Mouse (Mus musculus): Measurements from ENCODE around the gene Rela.
A peak's percentile ranks its signal among the peaks of the same experiment; 100 is the strongest.

Rela gene

DNA sequence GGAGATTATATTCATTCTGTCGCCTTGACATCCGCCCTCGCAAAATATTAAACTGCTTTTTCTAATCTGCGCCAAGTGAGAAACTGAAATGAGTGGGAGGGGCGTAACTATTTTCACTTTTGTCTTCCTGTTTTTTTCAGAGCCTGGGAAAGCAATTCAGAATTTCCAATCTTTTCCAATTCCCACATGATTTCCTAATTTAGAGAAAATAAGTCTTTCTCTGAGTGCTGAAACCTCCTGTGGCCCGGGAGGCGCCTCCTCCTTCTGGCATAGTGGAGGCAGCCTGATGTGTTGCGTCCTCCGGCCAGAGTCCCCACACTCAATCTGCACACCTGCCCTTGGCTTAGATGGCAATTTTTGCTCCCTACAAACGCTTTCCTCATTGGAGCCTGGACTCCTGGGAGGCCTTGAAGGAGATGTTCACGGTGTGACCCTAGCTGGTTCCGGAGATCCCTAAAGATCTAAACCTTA is 677 bp upstream of the Rela start:
- DNase-seq (ENCODE audit: low spot score): peak; percentile 23

DNA sequence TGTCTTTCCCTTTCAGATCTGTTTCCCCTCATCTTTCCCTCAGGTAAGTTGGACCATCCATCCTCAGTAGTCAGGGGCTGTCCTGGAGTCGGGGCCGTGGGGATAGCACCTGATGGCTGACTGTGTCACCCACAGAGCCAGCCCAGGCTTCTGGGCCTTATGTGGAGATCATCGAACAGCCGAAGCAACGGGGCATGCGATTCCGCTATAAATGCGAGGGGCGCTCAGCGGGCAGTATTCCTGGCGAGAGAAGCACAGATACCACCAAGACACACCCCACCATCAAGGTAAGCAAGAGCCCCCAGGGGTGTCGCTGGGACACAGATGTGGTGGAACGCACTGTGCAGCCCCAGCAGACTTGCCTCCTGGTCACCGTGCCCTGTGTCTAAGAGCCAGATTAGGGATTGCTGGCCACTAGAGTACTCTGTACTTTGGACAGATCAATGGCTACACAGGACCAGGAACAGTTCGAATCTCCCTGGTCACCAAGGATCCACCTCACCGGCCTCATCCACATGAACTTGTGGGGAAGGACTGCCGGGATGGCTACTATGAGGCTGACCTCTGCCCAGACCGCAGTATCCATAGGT is 1.2 kb downstream of the Rela start:
- DNase-seq (ENCODE audit: low spot score): no peak

DNA sequence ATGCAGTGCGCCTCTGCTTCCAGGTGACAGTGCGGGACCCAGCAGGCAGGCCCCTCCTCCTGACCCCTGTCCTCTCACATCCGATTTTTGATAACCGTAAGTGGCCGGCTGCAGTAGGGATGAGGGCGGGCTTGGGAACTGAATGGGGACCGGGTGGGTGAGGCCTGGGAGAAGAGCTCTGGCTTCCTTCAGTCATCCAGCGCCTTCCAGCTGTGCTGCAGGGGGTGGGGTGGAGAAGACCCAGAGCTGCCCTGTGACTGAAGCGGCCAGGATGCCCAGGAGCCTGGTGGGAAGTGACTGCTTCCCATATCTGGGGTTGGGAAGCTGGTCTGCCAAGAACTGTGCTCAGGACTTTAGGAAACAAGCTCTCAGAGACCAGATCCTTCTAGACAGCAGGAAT is 3.1 kb downstream of the Rela start:
- no peak for DNase-seq (ENCODE audit: low spot score)

DNA sequence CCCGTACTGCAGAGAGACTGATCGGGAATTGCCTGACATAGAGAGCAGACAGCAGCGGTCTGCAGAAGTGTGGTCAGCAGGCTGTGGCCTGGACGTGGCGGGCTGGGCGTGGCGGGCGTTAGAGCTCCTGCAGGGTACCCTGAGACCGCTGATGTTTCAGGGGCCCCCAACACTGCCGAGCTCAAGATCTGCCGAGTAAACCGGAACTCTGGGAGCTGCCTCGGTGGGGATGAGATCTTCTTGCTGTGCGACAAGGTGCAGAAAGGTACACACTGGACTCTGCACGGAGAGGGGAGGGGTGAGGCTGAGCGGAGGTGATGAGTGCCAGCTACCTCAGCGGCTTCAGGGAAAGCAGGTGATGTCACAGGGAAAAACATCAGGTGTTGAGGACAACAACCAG is 3.7 kb downstream of the Rela start:
- no peak for DNase-seq (ENCODE audit: low spot score)

DNA sequence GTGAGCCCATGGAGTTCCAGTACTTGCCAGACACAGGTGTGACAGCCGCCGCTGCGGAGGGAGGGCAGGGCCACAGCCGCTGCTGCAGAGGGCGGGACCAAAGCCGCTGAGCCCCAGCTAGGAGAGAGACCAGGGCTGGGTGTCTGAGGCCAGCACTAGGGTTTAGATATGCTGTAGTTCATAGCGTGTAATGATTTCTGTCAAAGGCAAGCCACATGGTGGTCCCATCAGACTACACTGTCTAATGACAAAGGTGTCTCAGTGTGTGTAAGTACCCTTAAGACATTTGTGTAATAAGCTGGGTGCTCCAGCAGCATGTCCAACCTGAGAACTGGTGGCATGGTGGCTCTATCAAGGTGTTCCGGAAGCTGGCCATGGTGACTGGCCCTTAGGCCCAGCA is 4.4 kb downstream of the Rela start:
- no peak for DNase-seq (ENCODE audit: low spot score)

DNA sequence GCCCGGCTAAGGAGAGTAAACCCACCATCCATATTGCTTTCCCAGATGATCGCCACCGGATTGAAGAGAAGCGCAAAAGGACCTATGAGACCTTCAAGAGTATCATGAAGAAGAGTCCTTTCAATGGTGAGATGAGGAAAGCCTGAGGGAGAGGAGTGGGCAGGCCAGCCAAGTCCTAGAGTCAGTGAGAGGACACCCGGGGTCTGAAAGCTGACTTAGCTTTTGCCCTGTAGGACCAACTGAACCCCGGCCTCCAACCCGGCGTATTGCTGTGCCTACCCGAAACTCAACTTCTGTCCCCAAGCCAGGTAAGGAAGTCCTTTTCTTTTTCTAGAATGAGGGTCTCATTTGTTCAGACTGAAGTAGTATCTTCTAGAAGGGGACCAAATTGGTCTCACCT is 8.0 kb downstream of the Rela start:
- DNase-seq (ENCODE audit: low spot score): no peak

DNA sequence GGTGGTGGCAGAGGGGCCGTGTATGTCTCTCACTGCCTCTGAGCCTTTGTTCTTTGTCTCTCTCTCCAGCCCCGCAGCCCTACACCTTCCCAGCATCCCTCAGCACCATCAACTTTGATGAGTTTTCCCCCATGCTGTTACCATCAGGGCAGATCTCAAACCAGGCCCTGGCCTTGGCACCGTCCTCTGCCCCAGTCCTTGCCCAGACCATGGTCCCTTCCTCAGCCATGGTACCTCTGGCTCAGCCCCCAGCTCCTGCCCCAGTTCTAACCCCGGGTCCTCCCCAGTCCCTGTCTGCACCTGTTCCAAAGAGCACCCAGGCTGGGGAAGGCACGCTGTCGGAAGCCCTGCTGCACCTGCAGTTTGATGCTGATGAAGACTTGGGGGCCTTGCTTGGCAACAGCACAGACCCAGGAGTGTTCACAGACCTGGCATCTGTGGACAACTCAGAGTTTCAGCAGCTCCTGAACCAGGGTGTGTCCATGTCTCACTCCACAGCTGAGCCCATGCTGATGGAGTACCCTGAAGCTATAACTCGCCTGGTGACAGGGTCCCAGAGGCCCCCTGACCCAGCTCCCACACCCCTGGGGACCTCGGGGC is 9.5 kb downstream of the Rela start:
- DNase-seq (ENCODE audit: low spot score): no peak

DNA sequence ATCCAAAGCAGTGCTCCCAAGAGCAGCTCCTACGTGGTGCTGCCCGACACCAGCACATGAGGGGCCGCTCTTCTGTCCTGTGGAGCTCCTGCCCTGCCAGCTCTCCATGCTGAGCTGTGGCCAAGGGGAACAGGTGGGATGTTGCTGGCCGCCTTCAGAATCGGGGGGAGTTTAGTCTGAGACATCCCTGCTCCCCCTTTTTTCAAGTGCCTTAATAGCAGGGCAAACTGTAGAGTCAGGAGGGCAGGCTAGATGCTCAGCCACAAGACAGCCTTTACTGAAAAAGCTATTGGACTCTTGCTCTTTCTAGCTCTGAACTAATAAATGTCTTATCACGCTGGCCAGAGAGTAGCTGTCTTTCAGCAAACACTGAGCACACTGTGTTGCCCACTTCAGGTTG is 10.5 kb downstream of the Rela start:
- no peak for DNase-seq (ENCODE audit: low spot score)

DNA sequence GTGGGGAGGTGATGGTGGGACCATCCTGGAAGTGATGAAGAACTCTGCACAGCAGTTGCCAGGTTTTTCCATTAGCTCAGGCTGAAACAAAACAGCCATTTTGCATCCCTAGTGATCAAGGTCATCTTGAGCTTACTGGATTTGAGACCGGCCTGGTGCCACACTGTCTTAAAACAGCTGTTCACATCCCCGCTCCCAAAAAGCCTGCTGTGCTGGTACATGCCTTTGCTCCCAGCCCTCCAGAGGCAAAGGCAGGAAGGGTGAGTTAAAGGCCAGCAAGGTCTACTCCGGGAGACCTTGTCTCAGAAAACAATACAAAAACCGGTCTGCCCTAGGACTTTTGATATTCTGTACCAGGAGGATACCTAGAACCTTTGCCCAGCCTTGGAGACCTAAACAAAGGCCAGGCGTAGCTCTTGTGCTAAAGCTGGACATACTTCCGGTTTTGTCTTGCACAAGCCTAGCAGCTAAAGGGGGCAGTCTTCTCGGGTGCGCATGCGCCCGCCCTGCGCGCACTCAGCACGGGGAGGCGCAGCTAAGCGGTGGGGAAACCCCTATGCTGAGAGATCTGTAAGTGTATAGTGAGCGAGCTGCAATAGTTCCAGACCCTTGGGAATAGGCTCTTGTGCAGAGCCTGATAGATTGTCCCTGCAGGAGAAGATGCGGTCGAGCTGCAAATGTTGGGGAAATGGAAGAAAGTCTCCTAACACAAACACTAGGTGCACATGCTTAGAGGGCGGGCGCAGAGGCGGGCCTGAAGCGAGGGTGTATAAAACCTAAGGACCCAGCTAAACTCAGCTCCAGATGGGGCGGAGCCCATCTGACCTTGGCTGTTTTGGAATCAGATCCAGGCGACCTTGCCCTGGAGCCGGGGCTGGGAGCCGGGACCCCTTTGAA is 11.4 kb downstream of the Rela start:
- DNase-seq (ENCODE audit: low spot score): peak; percentile 67

DNA sequence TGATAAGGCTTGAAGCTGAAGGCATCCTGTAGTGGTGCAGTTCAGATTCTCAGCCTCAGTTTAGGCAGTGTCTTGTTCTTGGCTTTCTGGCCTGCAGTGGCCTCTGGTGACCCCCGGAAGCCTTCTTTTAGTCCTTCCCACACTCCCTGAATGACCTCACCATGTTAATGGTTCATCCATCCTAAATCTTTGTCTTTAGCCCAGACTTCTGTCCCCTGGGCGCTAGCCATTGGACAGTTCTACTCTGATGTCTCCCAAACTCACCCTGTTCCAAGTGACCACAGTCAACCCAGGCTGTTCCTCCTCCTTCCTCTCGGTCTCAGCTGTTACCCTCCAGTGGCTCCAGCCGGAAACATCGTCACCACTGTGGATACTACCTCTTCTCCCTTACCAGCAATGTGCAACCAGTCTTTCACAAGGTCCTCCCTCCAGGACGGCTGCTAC is 12.0 kb downstream of the Rela start:
- no peak for DNase-seq (ENCODE audit: low spot score)

DNA sequence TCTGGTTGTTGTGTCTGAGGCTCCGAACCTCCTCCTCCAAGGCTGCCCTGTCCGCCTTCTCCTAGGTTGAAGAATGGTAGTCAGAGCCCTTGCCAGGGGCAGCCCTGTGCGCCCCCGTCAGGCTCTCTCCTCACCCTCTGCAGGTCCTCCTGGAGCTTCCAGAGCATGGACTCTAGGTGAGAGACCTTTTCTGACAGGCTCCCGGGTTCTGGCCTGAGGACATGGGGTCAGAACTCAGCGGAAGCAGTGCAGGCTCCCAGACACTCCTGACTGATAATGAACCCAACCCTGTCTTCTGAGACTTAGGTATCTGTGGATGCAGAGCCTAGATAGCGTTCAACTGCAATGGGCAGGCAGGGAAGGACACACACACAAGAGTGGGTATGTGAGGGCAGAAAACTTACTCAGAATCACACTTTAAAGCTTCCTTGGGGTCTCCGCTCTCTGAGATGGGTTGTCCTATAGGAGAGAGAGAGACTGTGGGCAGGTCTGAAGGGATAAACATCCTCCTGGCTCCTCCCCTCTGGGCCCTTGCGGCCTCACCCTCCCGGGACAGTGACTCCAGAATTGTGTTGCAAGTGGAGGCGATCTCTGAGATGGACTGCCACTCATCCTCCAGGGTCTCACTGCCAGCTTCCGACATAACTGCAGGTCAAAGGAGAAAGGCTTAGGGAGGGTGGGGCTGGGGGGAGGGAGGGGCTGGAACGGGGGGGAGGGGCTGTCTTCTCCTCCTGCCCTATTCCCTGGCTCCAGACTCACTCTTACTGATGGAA is 14.4 kb downstream of the Rela start:
- no peak for DNase-seq (ENCODE audit: low spot score)

DNA sequence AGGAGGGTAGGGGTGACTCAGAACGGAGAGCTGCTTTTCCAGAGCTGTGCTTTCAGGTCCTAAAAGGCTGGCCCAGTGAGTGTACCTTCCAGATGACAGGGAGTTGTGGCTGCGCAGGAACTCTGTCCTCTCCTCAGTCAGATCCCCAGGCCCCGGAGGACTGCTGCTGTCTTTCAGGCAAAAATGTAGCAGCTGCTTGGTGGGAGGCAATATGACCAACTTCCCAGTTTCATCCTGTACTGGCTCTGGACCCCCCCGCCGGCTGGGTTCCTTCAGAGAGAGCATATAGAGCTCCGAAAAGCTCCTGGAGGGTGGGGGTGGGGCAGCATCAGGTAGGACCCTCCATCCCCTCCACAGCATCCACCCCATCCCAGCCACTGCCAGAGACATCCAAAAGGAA is 15.3 kb downstream of the Rela start:
- no peak for DNase-seq (ENCODE audit: low spot score)

DNA sequence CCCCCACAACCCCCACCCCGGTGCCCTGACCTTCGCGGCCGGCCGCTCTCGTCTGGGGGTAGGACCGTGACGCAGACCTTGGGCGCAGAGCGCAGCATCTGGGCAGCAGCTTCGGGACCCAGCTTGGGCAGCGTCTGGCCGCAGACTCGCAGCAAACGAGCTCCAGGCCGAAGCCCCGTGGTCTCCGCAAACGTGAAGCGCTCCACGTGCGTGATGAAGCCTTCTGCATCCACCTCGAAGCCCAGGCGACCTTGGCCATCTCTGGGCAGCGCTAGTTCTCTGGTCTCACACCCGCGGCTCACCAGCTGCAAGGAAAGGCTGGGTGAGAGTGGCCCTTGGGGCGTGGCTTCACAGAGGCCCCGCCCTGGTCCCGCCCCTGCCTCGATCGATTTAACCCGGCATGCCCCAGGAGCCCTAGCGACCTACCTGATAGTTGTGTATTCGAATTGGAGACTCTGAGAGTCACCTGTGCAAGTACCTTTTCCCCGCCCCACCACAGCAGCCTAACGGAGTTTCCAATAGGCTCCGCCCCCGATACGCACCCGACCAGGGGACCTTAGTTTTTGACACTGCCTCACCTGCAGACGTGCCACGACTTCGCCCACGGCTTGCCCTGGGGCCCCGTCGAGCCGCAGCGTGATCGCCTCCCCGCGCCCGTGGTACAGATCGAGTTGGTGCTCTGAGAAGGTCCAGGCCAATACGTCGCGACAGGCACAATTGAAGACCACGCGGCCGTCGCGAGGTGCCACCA is 16.9 kb downstream of the Rela start:
- DNase-seq (ENCODE audit: low spot score): no peak

DNA sequence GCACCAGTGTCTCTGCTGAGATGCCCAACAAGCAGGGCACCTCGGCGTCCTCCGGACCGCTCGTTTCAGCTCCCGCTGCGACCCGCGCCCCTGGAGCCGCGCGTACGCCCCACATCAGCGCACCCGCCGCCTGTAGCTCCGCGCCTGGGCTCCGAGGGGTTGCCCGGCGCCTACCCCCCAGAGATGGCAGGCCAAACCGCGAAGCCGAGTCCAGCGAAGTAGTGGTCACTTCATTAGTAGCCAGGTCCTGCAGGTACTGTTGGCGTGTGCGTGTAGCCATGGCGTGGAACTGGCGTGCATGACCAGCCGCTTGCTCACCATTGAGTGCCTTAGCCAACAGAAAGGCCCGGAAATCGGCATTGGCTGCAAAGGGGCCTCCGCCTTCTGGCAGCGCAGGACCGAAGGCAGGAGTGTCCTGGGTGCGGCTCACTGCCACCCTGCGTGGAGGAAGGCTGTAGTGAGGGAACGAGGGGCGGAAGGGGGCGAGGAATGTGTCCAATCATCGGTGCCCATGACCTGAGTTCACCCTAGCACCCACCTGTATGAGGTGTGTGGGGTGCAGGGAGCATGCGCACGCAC is 17.5 kb downstream of the Rela start:
- no peak for DNase-seq (ENCODE audit: low spot score)

DNA sequence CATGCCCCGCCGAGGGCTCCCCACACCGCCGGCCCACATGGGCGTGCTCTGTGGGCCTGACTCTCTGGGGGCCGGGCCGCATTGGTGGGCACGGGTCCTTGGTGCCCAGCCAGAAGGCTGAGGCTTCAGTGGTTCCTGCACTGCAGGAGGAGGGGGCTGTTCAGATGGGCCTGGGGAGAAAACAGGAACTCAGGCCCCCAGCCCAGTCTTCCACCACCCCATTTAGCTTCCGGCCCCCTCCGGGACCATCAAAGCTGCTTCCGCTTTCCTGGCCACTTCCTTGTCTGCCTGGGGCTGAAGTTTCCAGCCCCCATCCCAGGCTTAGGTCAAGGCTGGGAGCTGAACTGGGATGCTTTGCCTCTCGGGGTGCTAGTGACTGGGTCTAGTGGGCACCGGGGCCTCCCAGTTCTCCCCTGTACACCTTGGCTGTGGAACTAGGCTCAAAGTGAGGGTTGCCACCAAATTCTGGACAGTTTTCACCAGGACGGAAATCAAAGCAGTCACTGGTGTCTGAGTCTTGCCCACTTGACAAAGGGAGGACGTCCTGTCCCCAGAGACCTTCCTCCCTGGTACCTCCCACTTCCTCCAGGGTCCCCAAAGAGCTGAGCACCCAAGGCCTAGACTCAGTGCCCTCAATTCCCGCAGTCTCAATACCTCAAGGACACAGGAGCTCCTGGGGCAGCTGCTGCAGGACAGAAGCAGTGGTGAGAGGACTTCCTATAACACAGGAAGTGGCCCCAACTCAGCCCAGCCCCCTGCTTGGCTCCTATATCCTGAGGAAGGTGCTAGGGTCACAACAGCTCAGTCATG is 23.9 kb downstream of the Rela start:
- peak; percentile 33 for DNase-seq (ENCODE audit: low spot score)

DNA sequence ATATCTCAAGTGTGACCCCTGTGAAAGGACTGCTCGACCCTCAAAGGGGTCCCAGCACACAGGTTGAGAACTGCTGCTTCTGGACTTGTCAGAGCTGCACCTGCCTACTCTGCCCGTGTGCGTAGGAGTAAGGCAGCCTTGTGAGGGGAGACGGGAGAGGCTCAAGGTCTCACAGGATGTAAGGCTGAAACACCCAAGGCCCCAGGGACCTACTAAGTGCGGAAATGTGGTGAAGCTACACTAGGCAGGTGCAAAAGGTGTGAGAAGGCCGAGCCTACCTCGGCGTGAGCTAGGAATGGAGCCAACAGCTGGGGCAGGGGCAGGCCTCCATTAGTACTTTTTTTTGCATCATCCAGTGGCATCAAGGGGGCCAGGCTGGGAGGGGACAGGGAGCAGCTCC is 25.0 kb downstream of the Rela start:
- DNase-seq (ENCODE audit: low spot score): peak; percentile 40

DNA sequence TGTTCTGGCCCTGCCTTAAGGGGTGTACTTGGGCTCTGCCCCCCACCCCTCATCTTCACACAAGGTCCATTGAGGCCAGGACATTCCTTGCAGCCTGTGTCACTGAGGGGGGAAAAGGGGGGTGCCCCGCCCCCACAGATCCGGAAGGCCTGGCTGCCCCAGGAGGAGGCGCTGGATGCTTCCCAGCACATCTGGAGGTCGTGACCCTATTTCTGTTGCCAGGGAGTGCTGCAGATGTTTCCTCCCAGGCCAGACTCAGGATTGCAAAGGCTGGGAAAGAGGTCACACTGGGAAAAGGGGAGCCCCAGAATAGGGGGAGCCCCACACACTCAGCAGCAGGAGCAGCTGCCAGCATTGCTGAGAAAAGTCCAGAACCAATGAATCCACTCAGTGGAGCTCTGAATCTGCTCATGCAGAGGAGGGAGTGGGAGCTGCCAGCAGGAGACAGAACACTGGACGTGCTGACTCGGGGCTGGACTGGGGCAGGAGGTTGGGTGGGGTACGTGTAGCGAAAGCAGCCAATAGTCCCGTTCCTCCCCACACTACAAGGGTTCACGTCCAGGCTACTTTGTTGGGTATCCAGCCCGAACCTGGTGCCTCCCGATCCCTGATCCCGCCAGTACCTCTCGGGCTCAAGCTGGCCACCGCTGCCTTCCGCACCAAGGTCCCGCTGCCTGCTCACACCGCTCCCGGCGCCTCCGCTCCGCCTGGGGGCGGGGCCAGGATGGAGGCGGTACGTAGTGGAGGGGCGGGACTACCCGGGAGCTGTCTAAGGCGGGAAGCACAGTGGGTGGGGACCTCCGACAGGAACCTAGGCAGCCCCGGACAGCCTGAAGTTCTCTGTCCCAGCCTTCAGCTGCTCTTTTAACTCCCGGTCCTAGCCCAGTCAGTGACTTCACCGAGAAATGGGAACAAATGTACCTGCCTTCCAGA is 26.0 kb downstream of the Rela start, which contains the start of gene Sipa1:
Gene Sipa1 (minus strand): TSS at position 727 of the 933 bp plus-strand sequence.
- DNase-seq (ENCODE audit: low spot score): peak; percentile 98

DNA sequence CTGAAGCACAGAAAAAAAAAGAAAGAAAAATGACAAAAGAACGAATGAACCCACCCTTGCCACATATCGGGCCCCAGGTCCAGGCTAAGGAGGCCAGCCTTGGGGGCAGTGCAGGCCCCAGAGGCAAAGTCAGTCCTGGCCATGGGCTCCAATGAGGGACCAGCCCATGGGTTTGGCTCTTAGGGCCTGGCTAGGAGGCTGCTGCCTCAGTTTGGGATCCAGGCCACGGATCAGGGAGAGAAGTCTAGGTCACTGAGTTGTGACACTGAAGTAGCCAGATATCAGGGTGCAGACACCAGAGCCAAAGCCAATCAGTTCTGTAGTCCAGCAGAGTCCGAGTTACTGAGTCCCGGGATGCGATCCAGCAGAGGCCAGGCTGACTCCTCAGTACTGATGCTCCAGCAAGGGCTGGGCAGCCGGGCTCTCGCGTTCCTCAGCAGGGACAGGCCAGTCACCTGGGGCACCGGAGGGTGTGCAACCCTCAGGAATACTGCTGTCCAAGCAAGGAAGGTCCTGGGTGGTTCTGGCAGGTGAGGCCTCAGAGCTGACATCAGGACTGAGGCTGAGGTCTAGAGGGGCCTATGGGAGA is 27.5 kb downstream of the Rela start:
- no peak for DNase-seq (ENCODE audit: low spot score)

DNA sequence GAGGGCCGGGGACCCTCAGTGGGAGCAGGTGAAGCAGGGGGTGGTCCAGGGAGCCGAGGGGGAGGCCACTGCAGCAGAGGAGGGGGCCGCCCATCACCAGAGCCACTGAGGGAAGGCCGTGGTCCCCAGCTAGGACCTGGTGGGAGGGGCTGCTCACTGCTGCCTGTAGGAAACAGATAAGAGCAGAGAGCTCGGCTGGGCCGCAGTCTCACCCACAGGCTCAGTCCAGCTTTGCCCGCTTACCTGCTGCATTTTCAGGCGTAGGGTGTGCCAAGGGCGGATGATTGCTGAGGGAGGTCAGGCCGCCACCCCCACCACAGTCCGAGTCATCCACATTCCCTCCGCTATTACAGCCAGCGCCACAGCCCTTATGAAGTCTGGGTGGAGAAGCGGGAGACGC is 28.2 kb downstream of the Rela start:
- peak; percentile 73 for DNase-seq (ENCODE audit: low spot score)
